Mouse (Mus musculus) macrophage (primary cell): ENCODE data around the gene Ldhd. TPM values are rescaled to one million over a fixed set of nuclear protein-coding genes. Genes with fewer than 3 reads are reported as not detected.

Experiments
- H3K27ac ChIP-seq: fragments of 350-480 bp; formaldehyde crosslinking; 2 replicates; pipeline ENCODE4 v1.9.0; 2021
- H3K36me3 ChIP-seq: fragments of 350-480 bp; formaldehyde crosslinking; 2 replicates; pipeline ENCODE4 v1.9.0; 2021; ENCODE audit errors: inconsistent target
- H3K4me3 ChIP-seq: fragments of 350-480 bp; formaldehyde crosslinking; 2 replicates; pipeline ENCODE4 v1.9.0; 2021; ENCODE audit errors: inconsistent target
- H3K79me2 ChIP-seq: fragments of 350-480 bp; formaldehyde crosslinking; 2 replicates; pipeline ENCODE4 v1.9.0; 2021; ENCODE audit errors: inconsistent target
- WGBS: methylation state at CpG from one replicate; pipeline ENCODE4 v1.1.7; 2026; ENCODE audit warnings: inconsistent platforms; ENCODE audit not compliant: missing documents; 5-methylcytosine and 5-hydroxymethylcytosine counted together
- polyA plus RNA-seq: library from polyadenylated mRNA; stranded (reverse); fragments of 250-400 nt; gene quantifications from 3 replicates; pipeline ENCODE4 v1.2.4, GENCODE M21; 2018; ENCODE audit warnings: inconsistent platforms

Gene Ldhd
- polyA plus RNA-seq, 1 experiment from 2014 or later: 0.82 TPM

DNA sequence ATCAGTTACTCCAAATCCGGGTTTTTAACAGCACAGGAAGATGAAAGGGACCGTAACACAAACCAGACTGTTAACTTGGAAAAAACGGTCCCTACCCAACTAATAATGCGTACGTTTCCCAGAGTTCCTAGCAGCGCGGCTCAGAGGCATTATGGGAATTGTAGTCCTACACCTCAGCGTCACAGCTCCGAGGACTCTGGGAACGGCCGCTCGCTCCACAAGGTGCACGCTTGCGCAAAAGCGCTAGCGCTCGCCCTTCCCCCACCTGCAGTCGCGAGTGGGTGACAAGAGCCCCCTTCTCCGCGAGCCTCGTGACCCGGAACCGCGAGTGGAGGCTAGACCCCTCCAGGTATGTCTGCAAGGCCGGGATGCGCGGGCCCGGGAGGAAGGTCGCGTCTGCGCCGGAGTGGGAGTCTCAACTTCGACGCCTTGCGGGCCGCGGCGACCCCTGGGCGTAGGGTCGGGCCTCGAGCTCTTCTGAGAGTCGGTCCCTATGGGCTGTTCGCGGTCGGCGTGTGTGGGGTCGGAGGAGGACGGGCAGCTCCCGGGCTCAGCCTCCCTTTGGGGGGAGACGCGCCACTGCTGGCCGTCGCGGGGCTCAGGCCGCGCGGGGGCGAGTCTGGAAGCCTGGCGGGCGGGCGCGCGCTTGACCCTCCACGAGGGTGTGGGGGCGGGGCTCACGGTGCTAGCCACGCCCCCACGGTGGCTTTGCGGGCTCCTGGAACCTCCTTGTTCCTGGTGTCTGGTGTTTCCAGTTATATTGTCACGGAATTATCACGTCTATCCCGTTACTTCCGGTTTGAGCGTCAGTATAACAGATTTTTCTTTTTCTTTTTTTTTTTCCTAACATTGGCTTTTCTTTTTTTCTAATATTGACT lies 13.3 kb upstream of the Ldhd start, which contains the start of gene Zfp1:
Gene Zfp1, plus strand, starts transcription at position 138 of the 878 bp plus-strand sequence.
- under 1% methylated on average over 70 of the region's 75 CpGs for WGBS
- Histone ChIP-seq H3K36me3 (no peaks in the 10 kb centered on the region), H3K4me3 (peak within 1 kb of the TSS; percentile 49), H3K79me2 (peaks cover 38% of the 10 kb centered on the region; the same call in 1 of the 2 replicates), H3K27ac (peak within 1 kb of the TSS; percentile 77)

DNA sequence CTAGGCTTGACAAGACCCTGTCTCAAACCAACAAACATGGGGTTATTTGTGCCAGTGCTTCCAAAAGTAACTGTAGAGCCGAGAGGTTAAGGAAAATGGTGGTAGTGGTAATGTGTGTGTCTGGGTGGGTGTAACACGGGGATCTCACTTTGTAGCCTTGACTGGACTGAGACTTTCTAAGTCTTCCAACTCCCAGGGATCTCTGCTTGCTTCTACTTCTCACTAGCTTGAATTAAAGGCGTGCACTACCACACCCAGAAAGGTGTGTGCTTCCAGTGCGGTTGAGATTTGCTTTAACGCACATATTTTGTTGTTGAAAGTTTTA lies 12.7 kb upstream of the Ldhd start:
- peaks cover 32% of the 10 kb centered on the region; the same call in 1 of the 2 replicates for H3K79me2 ChIP-seq
- H3K27ac ChIP-seq: peak overlapping the region; percentile 77
- no peaks in the 10 kb centered on the region for H3K36me3 ChIP-seq
- 0% methylated on average over 5 of the region's 5 CpGs for WGBS
- H3K4me3 ChIP-seq: peak overlapping the region; percentile 45

DNA sequence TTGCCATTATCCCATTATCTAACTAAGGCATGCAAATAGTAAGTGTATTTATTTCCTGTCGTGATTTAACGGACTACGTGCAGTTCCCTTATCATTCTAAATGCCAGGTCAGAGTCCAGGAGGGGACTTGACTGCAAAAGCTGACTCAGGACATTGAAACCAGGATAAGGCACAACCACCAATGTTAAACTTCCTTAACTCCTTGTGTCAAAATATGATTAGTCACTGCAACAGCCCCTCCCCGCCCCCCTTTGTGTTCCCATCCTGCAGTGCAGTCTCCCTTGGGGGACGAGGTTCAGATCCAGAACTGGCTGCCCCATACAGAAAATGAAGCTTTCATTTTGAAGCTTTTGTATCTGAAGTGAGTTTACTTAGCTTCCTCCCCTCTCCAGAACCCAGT lies 12.3 kb upstream of the Ldhd start:
- peak overlapping the region; percentile 77 for H3K27ac ChIP-seq
- peaks cover 28% of the 10 kb centered on the region; the same call in 1 of the 2 replicates for H3K79me2 ChIP-seq
- WGBS: 2% methylated on average over 5 of the region's 5 CpGs
- peak overlapping the region; percentile 45 for H3K4me3 ChIP-seq
- H3K36me3 ChIP-seq: no peaks in the 10 kb centered on the region

- Histone ChIP-seq H3K4me3 (no peak overlapping the region), H3K27ac (no peak overlapping the region), H3K79me2 (peaks cover 14% of the 10 kb centered on the region; the same call in 1 of the 2 replicates), H3K36me3 (no peaks in the 10 kb centered on the region)
- 91% methylated on average over 2 of the region's 2 CpGs for WGBS
Measured at GRCm38 (mm10) chr8:111641064-111641463, 10.9 kb upstream of the Ldhd start.

DNA sequence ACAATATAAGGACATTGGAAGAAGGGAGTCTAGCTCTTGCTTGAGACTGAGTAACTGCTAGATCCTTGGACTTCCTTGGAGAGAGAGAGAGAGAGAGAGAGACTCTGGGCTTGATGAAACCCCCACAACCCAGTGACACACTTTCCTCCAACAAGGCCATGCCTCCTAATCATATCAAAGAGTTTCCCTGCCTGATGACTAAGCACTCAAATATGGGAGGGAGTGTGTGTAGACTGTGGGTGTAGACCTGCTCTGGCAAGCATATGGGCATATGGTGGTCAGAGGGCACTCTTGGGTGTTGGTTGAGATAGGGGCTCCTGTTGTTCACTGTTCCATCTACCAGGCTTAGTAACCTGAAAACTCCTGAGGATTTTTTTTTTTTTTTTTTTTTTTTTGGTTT lies 7.9 kb upstream of the Ldhd start:
- H3K4me3 ChIP-seq: no peak overlapping the region
- no peaks in the 10 kb centered on the region for H3K36me3 ChIP-seq
- no peak overlapping the region for H3K27ac ChIP-seq
- H3K79me2 ChIP-seq: no peaks in the 10 kb centered on the region

GRCm38 (mm10) chr8:111632976-111633375 lies 2.8 kb upstream of the Ldhd start:
- WGBS: 94% methylated on average over 3 of the region's 3 CpGs

GRCm38 (mm10) chr8:111631589-111631988 lies 1.4 kb upstream of the Ldhd start:
- H3K36me3 ChIP-seq: no peaks in the 10 kb centered on the region
- no peak overlapping the region for H3K4me3 ChIP-seq
- H3K79me2 ChIP-seq: no peaks in the 10 kb centered on the region
- no peak overlapping the region for H3K27ac ChIP-seq
- WGBS: 94% methylated on average over 8 of the region's 8 CpGs

More at GRCm38 (mm10) chr8:111632976-111633375, 2.8 kb upstream of the Ldhd start:
- H3K36me3 ChIP-seq: no peaks in the 10 kb centered on the region
- H3K4me3 ChIP-seq: no peak overlapping the region
- no peaks in the 10 kb centered on the region for H3K79me2 ChIP-seq
- no peak overlapping the region for H3K27ac ChIP-seq

DNA sequence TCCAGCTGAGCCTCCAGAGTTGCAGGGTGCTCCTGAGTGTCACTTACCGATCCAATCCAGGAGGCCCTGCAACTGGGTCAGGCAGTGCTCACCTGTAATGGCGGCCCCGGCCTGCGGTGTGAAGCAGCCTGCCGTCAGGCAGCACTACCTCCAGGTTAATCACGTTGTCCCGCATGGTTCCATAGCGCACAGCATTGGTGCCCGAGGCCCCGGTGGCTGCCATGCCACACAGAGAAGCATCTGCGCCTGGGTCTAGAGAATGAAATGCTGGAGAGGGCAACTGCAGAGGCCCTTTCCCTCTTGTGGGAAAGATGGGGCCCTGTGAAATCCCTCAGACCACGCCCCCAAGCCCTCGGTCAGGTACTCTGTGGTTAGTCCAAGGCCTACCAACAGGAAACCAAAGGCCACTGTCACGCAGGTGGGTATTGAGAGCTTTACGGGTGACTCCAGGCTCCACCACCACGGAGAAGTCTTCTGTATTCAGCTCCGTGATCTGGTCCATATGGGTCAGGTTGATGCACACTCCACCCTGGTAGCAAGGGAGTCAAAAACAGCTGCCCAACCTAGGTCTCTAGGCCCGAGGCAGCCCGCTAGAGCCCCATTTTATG lies 1.2 kb downstream of the Ldhd start:
- no peak overlapping the region for H3K27ac ChIP-seq
- H3K4me3 ChIP-seq: no peak overlapping the region

DNA sequence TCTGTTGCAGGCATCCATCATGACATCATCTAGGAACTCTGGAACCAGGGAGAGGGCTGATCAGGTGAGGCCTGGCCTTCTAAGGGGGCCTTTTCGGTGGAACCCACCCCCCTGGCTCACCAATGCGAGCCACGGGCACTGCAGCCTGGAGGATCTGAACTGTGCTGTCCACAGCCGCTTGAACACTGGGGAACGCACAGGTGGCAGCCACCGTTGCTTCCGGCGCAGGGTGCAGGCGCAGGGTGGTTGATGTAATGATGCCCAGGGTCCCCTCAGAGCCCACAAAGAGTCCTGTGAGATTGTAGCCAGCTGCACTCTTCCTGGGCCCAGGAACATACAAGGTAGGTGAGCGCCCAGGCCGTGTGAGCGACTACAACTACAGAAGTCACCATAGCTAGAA lies 1.8 kb downstream of the Ldhd start:
- Histone ChIP-seq H3K36me3 (no peaks in the 10 kb centered on the region), H3K27ac (no peak overlapping the region), H3K79me2 (peaks cover 6% of the 10 kb centered on the region; the same call in 1 of the 2 replicates), H3K4me3 (no peak overlapping the region)
- WGBS: 91% methylated on average over 12 of the region's 12 CpGs

More for the DNA sequence above, 1.2 kb downstream of the Ldhd start:
- Histone ChIP-seq H3K79me2 (peaks cover 6% of the 10 kb centered on the region; the same call in 1 of the 2 replicates), H3K36me3 (no peaks in the 10 kb centered on the region)
- 63% methylated on average over 17 of the region's 19 CpGs for WGBS

DNA sequence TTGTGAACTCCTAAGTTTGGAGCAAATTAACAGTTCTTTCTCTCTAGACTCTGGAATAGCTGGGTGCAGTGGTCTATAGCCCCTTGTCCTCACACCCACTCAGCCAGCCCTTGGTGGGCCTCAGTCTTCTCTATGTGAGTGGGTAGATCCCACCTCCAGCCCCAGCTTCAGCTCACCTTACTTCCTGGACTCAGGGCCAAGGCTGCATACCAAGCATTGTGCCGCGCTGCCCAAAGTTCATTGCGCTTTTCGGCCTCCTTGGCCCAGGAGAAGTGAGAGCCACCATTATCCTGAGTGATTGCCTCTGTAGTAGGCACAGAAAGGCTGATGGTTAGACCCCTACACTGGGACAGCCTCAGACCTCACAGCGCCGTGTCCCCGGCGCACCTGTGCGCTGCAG lies 2.3 kb downstream of the Ldhd start:
- no peak overlapping the region for H3K4me3 ChIP-seq
- H3K27ac ChIP-seq: no peak overlapping the region
- WGBS: 95% methylated on average over 9 of the region's 9 CpGs
- H3K36me3 ChIP-seq: no peaks in the 10 kb centered on the region
- peaks cover 6% of the 10 kb centered on the region; the same call in 1 of the 2 replicates for H3K79me2 ChIP-seq

GRCm38 (mm10) chr8:111626933-111627332 lies 3.2 kb downstream of the Ldhd start:
- peaks cover 15% of the 10 kb centered on the region; the same call in 1 of the 2 replicates for H3K79me2 ChIP-seq
- 81% methylated on average over 10 of the region's 14 CpGs for WGBS
- H3K4me3 ChIP-seq: no peak overlapping the region
- H3K36me3 ChIP-seq: no peaks in the 10 kb centered on the region; the same call in 1 of the 2 replicates
- H3K27ac ChIP-seq: no peak overlapping the region

DNA sequence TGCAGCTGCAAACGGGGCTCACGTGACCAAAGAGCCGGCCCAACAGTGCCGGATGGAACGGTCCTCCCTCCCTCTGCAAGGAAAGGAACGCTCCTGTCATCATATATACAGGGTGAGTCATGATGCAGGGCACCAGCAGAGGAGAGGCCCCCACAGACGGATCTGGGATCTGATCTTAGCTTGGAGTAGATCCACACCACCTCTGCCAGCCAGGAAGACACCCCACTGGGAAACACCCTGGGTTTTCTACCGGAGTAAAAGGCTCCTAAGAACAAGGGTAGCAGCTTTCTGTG lies 3.7 kb downstream of the Ldhd start:
- H3K4me3 ChIP-seq: no peak overlapping the region
- H3K27ac ChIP-seq: no peak overlapping the region
- no peaks in the 10 kb centered on the region; the same call in 1 of the 2 replicates for H3K36me3 ChIP-seq
- WGBS: 51% methylated on average over 8 of the region's 8 CpGs
- peaks cover 15% of the 10 kb centered on the region; the same call in 1 of the 2 replicates for H3K79me2 ChIP-seq

GRCm38 (mm10) chr8:111625694-111626527 lies 4.3 kb downstream of the Ldhd start:
- H3K4me3 ChIP-seq: no peak overlapping the region
- WGBS: 23% methylated on average over 6 of the region's 6 CpGs
- H3K79me2 ChIP-seq: peaks cover 15% of the 10 kb centered on the region; the same call in 1 of the 2 replicates
- no peaks in the 10 kb centered on the region; the same call in 1 of the 2 replicates for H3K36me3 ChIP-seq
- H3K27ac ChIP-seq: no peak overlapping the region

DNA sequence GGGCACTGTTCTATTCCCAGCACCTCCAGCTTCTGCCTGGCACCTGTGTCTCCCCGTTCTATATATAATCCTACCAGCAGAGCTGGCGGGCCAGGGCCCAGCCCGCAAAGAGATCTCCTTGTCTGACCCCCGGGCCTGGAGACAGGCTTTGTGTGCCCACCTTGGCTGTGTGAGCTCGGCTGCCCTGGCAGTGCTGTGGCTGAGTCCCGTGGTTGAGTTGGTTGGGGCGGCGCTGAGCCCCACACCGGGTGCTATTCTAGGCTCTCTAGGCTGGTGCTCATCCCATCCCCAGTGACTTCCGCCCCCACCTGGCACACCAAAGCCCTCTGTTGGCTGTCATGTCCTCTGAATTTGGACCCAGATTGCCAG lies 5.3 kb downstream of the Ldhd start:
- H3K36me3 ChIP-seq: no peaks in the 10 kb centered on the region; the same call in 1 of the 2 replicates
- 75% methylated on average over 10 of the region's 10 CpGs for WGBS
- peak overlapping the region; percentile 60 for H3K27ac ChIP-seq
- peaks cover 21% of the 10 kb centered on the region; the same call in 1 of the 2 replicates for H3K79me2 ChIP-seq
- H3K4me3 ChIP-seq: no peak overlapping the region
